Mouse (Mus musculus) bone marrow, adult 2 months (tissue): ENCODE data around the gene Wdr48.

Experiments
- CTCF ChIP-seq: fragments of 200-500 bp; IDR thresholded peaks from 2 replicates; pipeline ENCODE4 v1.5.1; 2011; ENCODE audit warnings: low read length, control low read depth; ENCODE audit not compliant: control insufficient read depth, insufficient read depth
- POLR2A ChIP-seq: fragments of 200-500 bp; IDR thresholded peaks from 2 replicates; pipeline ENCODE4 v1.6.1; 2011; ENCODE audit warnings: low read depth, mild to moderate bottlenecking, control low read depth, low read length, borderline replicate concordance; ENCODE audit not compliant: control insufficient read depth

- no peak for TF ChIP-seq CTCF
- no peak for TF ChIP-seq POLR2A
Observed at GRCm38 (mm10) chr9:119893881-119894280, 797 bp upstream of the Wdr48 start.
